Mouse (Mus musculus) forebrain, embryonic 11.5 days (tissue): ENCODE results near the gene Gm11027. TPM values are rescaled to one million over a fixed set of nuclear protein-coding genes. Genes with fewer than 3 reads are reported as not detected.

Source experiments
- ATAC-seq: fragments of 200-750 bp; cut with Nextera tagmentation; replicated peaks from 2 replicates; pipeline ENCODE4 v1.8.0; 2017; ENCODE audit warnings: moderate TSS enrichment; ENCODE audit not compliant: low FRiP score
- DNase-seq: peaks from one replicate; pipeline ENCODE4 v3.0.0-alpha.2; 2017; ENCODE audit warnings: low spot score
- H3K27ac ChIP-seq: fragments of 300-500 bp; sonication (generic); 2 replicates; pipeline ENCODE4 v1.5.1; 2014; ENCODE audit warnings: low read depth, low read length
- H3K27me3 ChIP-seq: fragments of 300-500 bp; sonication (generic); 2 replicates; pipeline ENCODE4 v1.6.1; 2014; ENCODE audit warnings: mild to moderate bottlenecking, low read length, mixed read lengths; ENCODE audit not compliant: control insufficient read depth, insufficient read depth
- H3K36me3 ChIP-seq: fragments of 300-500 bp; sonication (generic); 2 replicates; pipeline ENCODE4 v1.6.1; 2014; ENCODE audit warnings: mild to moderate bottlenecking, low read length, moderate library complexity, mixed read lengths; ENCODE audit not compliant: control insufficient read depth, insufficient read depth
- H3K4me1 ChIP-seq: fragments of 300-500 bp; sonication (generic); replicated peaks from 2 replicates; pipeline ENCODE4 v1.6.1; 2014; ENCODE audit warnings: low read length, mixed read lengths; ENCODE audit not compliant: control insufficient read depth, insufficient read depth
- H3K4me2 ChIP-seq: fragments of 300-500 bp; sonication (generic); 2 replicates; pipeline ENCODE4 v1.6.1; 2014; ENCODE audit warnings: low read depth, mild to moderate bottlenecking, low read length, moderate library complexity, mixed read lengths; ENCODE audit not compliant: severe bottlenecking
- H3K4me3 ChIP-seq: fragments of 300-500 bp; sonication (generic); 2 replicates; pipeline ENCODE4 v1.5.1; 2014; ENCODE audit warnings: low read depth, low read length
- H3K9ac ChIP-seq: fragments of 300-500 bp; sonication (generic); 2 replicates; pipeline ENCODE4 v1.6.1; 2014; ENCODE audit warnings: low read length
- H3K9me3 ChIP-seq: fragments of 300-500 bp; sonication (generic); 2 replicates; pipeline ENCODE4 v1.6.1; 2016; ENCODE audit warnings: low read length, mixed read lengths; ENCODE audit not compliant: control insufficient read depth
- WGBS: fragments of 180-500 bp; shearing (Covaris S2); extraction: QIAGEN DNeasy Blood & Tissue Kit; methylation state at CpG from one replicate; pipeline ENCODE4 v1.1.7; 2014; 5-methylcytosine and 5-hydroxymethylcytosine counted together
- microRNA-seq: library from miRNA; unstranded; fragments of <30 nt; microRNA quantifications from one replicate; pipeline ENCODE4, GENCODE M21; 2016; ENCODE audit not compliant: insufficient number of aligned reads
- polyA plus RNA-seq: library from polyadenylated mRNA; unstranded; fragments of >200 nt; fragmentation: Nextera tagmentation; extraction: Ambion mirVana; gene quantifications from 2 replicates; pipeline ENCODE4 v1.2.1, GENCODE M21; 2014

Gm11027 gene
- polyA plus RNA-seq, 1 experiment from 2014 or later = not detected

GRCm38 (mm10) chr12:116307870-116308269 is 32.7 kb downstream of the Gm11027 start:
- Histone ChIP-seq H3K4me2 (no peak overlapping the region), H3K4me3 (no peak overlapping the region), H3K9ac (no peak overlapping the region), H3K27ac (no peak overlapping the region), H3K9me3 (no peaks in the 10 kb centered on the region), H3K4me1 (no peaks in the 10 kb centered on the region), H3K36me3 (no peaks in the 10 kb centered on the region), H3K27me3 (no peaks in the 10 kb centered on the region)
- DNase-seq (no peak), ATAC-seq (no peak)
- WGBS = 86% methylated on average over 3 of the region's 3 CpGs

DNA sequence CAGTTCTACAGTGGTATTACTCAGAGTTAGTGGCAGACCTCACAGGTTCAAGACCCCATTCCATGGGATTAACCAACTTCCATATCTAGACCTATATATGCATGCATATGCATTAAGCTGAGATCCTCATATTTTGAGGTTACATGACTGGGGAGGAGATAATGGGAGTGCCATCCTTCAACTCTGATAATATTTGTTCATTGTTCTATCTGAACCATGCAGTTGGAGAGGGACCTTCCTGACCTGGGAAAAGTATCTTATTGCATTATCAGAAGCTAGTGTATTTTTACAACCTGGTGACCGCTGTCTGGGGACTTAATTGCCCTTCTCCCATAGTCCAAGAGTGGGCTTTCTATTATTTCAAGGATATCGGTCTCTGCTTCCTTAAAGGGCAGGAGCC is 33.4 kb downstream of the Gm11027 start:
- Histone ChIP-seq H3K4me2 (no peak overlapping the region), H3K27me3 (no peaks in the 10 kb centered on the region), H3K9me3 (no peaks in the 10 kb centered on the region), H3K4me3 (no peak overlapping the region), H3K4me1 (no peaks in the 10 kb centered on the region), H3K9ac (no peak overlapping the region), H3K36me3 (no peaks in the 10 kb centered on the region), H3K27ac (no peak overlapping the region)
- ATAC-seq = no peak
- 89% methylated on average over 2 of the region's 2 CpGs for WGBS
- DNase-seq = no peak

GRCm38 (mm10) chr12:116313816-116314215 is 38.6 kb downstream of the Gm11027 start:
- Histone ChIP-seq H3K36me3 (no peaks in the 10 kb centered on the region), H3K4me3 (no peak overlapping the region), H3K9me3 (no peaks in the 10 kb centered on the region), H3K4me1 (no peaks in the 10 kb centered on the region), H3K27me3 (no peaks in the 10 kb centered on the region), H3K9ac (no peak overlapping the region), H3K27ac (no peak overlapping the region), H3K4me2 (no peak overlapping the region)
- WGBS = 92% methylated on average over 1 of the region's 1 CpGs
- no peak for ATAC-seq
- DNase-seq = no peak

DNA sequence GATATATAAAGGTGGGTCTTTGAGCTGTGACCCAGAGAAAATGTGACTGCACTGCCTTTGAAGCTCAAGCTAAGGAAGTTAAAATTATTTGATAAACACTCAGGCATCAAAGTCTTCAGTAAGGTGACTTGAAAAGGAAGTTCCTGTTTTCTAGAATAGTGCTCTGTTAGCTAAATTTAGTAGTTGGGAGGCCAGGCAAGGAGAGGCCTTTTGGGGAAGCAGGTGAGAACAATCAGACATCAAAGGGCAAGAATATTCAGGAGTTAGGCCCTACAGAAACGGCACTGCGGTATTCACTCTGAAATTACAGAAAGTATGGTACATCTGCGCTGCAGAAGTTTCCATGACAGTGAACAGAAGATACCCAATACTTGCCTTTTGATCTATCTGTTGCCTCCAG is 40.3 kb downstream of the Gm11027 start:
- H3K36me3 ChIP-seq = no peaks in the 10 kb centered on the region
- no peak overlapping the region for H3K4me3 ChIP-seq
- ATAC-seq = no peak
- H3K9me3 ChIP-seq = no peaks in the 10 kb centered on the region
- no peak overlapping the region for H3K4me2 ChIP-seq
- no peak overlapping the region for H3K9ac ChIP-seq
- H3K27ac ChIP-seq = no peak overlapping the region
- H3K27me3 ChIP-seq = no peaks in the 10 kb centered on the region
- WGBS = 91% methylated on average over 3 of the region's 3 CpGs
- no peaks in the 10 kb centered on the region for H3K4me1 ChIP-seq
- no peak for DNase-seq

GRCm38 (mm10) chr12:116317818-116318217 is 42.6 kb downstream of the Gm11027 start:
- H3K9me3 ChIP-seq = no peaks in the 10 kb centered on the region
- 85% methylated on average over 1 of the region's 1 CpGs for WGBS
- H3K27me3 ChIP-seq = no peaks in the 10 kb centered on the region
- H3K4me1 ChIP-seq = no peaks in the 10 kb centered on the region
- H3K4me2 ChIP-seq = no peak overlapping the region
- no peak overlapping the region for H3K9ac ChIP-seq
- ATAC-seq (no peak), DNase-seq (no peak)
- no peaks in the 10 kb centered on the region for H3K36me3 ChIP-seq
- no peak overlapping the region for H3K27ac ChIP-seq
- no peak overlapping the region for H3K4me3 ChIP-seq

Small RNAs within 50 kb of the gene (microRNA-seq; reads per million reads assigned to microRNA genes)
- gene Gm23190 = not detected

Other genes with a start within 250 kb of the Gm11027 start
- gene Zfp386, start 227.7 kb upstream of the Gm11027 start, polyA plus RNA-seq = 58.5 and 66.4 TPM in 2 replicates
- 3.5 and 4.1 TPM in 2 replicates for gene Vipr2, start 197.7 kb upstream of the Gm11027 start, polyA plus RNA-seq
- 16.4 and 18.1 TPM in 2 replicates for gene Wdr60, start 12.4 kb upstream of the Gm11027 start, polyA plus RNA-seq
- gene Esyt2, start 5.8 kb downstream of the Gm11027 start, polyA plus RNA-seq = 19.1 and 20.8 TPM in 2 replicates
- gene Ncapg2, start 130.0 kb downstream of the Gm11027 start, polyA plus RNA-seq = 52.8 and 57.3 TPM in 2 replicates
- 6.8 and 7.1 TPM in 2 replicates for gene Ptprn2, start 210.3 kb downstream of the Gm11027 start, polyA plus RNA-seq